Mouse (Mus musculus): Measurements from ENCODE around the gene Lig1. TPM values are rescaled to one million over a fixed set of nuclear protein-coding genes. Genes with fewer than 3 reads are reported as not detected.

The Lig1 gene
- polyA plus RNA-seq, 2 experiments: 70.0 to 117 TPM

- TF ChIP-seq EP300 (IDR thresholded peaks at IDR 0.05; ENCODE audit: low read depth) (no peak), CTCF (IDR thresholded peaks at IDR 0.05; ENCODE audit: low read depth) (peak; percentile 70)
- Histone ChIP-seq H3K27ac (no peak overlapping the region), H3K9ac (replicated peaks) (no peak overlapping the region), H3K4me3 (ENCODE audit: insufficient read depth in 1 of 2, low read depth in 2 of 2, low read length in 2 of 2) (no peak overlapping the region), H3K27me3 (ENCODE audit: control insufficient read depth, insufficient read depth, low read length) (no peaks in the 10 kb centered on the region), H3K4me2 (ENCODE audit: low read depth) (no peak overlapping the region), H3K9me3 (ENCODE audit: control insufficient read depth, low read length) (no peaks in the 10 kb centered on the region), H3K36me3 (replicated peaks; ENCODE audit: control insufficient read depth, insufficient read depth, low read depth) (peaks cover 99% of the 10 kb centered on the region), H3K4me1 (replicated peaks; ENCODE audit: control insufficient read depth in 2 of 2, insufficient read depth in 2 of 2, low read length in 1 of 2) (no peaks in the 10 kb centered on the region)
- DNase-seq (ENCODE audit: low read depth in 3 of 3, low spot score in 3 of 3) (no peak), ATAC-seq (ENCODE audit: insufficient read depth) (peak; percentile 28; the same call in 1 of the 2 replicates)
- WGBS (ENCODE audit: insufficient replicate concordance): 54% methylated on average over 5 of the region's 5 CpGs
Observed at GRCm38 (mm10) chr7:13288621-13289020, 11.5 kb downstream of the Lig1 start.

GRCm38 (mm10) chr7:13290041-13290675, 13.1 kb downstream of the Lig1 start:
- H3K4me2 ChIP-seq (ENCODE audit: low read depth): no peak overlapping the region
- no peak overlapping the region for H3K9ac ChIP-seq (replicated peaks)
- TF ChIP-seq EP300 (IDR thresholded peaks at IDR 0.05; ENCODE audit: low read depth) (no peak), CTCF (IDR thresholded peaks at IDR 0.05; ENCODE audit: low read depth) (no peak)
- H3K27ac ChIP-seq: no peak overlapping the region
- H3K36me3 ChIP-seq (replicated peaks; ENCODE audit: control insufficient read depth, insufficient read depth, low read depth): peaks cover 100% of the 10 kb centered on the region
- no peak for ATAC-seq (ENCODE audit: insufficient read depth)
- no peak overlapping the region for H3K4me3 ChIP-seq (ENCODE audit: insufficient read depth in 1 of 2, low read depth in 2 of 2, low read length in 2 of 2)
- no peaks in the 10 kb centered on the region for H3K9me3 ChIP-seq (ENCODE audit: control insufficient read depth, low read length)
- H3K4me1 ChIP-seq (replicated peaks; ENCODE audit: control insufficient read depth in 2 of 2, insufficient read depth in 2 of 2, low read length in 1 of 2): no peaks in the 10 kb centered on the region
- no peak for DNase-seq (ENCODE audit: low read depth in 3 of 3, low spot score in 3 of 3)
- H3K27me3 ChIP-seq (ENCODE audit: control insufficient read depth, insufficient read depth, low read length): no peaks in the 10 kb centered on the region
- WGBS (ENCODE audit: insufficient replicate concordance): 100% methylated on average over 1 of the region's 1 CpGs

- H3K36me3 ChIP-seq (replicated peaks; ENCODE audit: control insufficient read depth, insufficient read depth, low read depth): peaks cover 100% of the 10 kb centered on the region
- 72% methylated on average over 2 of the region's 2 CpGs for WGBS (ENCODE audit: insufficient replicate concordance)
Observed at GRCm38 (mm10) chr7:13291370-13291769, 14.3 kb downstream of the Lig1 start.

GRCm38 (mm10) chr7:13293878-13294855, 17.1 kb downstream of the Lig1 start:
- Histone ChIP-seq H3K4me3 (ENCODE audit: insufficient read depth in 1 of 2, low read depth in 2 of 2, low read length in 2 of 2) (no peak overlapping the region), H3K36me3 (replicated peaks; ENCODE audit: control insufficient read depth, insufficient read depth, low read depth) (peaks cover 96% of the 10 kb centered on the region), H3K27ac (no peak overlapping the region), H3K9ac (replicated peaks) (no peak overlapping the region), H3K9me3 (ENCODE audit: control insufficient read depth, low read length) (no peaks in the 10 kb centered on the region), H3K4me1 (replicated peaks; ENCODE audit: control insufficient read depth in 2 of 2, insufficient read depth in 2 of 2, low read length in 1 of 2) (no peaks in the 10 kb centered on the region), H3K4me2 (ENCODE audit: low read depth) (no peak overlapping the region), H3K27me3 (ENCODE audit: control insufficient read depth, insufficient read depth, low read length) (no peaks in the 10 kb centered on the region)
- WGBS (ENCODE audit: insufficient replicate concordance): 68% methylated on average over 11 of the region's 11 CpGs
- no peak for ATAC-seq (ENCODE audit: insufficient read depth)
- TF ChIP-seq CTCF (IDR thresholded peaks at IDR 0.05; ENCODE audit: low read depth): no peak
- no peak for TF ChIP-seq EP300 (IDR thresholded peaks at IDR 0.05; ENCODE audit: low read depth)
- DNase-seq (ENCODE audit: low read depth in 3 of 3, low spot score in 3 of 3): no peak

More at GRCm38 (mm10) chr7:13291370-13291769, 14.3 kb downstream of the Lig1 start:
- no peak for ATAC-seq (ENCODE audit: insufficient read depth)
- H3K9me3 ChIP-seq (ENCODE audit: control insufficient read depth, low read length): no peaks in the 10 kb centered on the region
- TF ChIP-seq CTCF (IDR thresholded peaks at IDR 0.05; ENCODE audit: low read depth) (no peak), EP300 (IDR thresholded peaks at IDR 0.05; ENCODE audit: low read depth) (no peak)
- no peaks in the 10 kb centered on the region for H3K27me3 ChIP-seq (ENCODE audit: control insufficient read depth, insufficient read depth, low read length)
- no peak overlapping the region for H3K4me2 ChIP-seq (ENCODE audit: low read depth)
- no peak for DNase-seq (ENCODE audit: low read depth in 3 of 3, low spot score in 3 of 3)
- H3K4me1 ChIP-seq (replicated peaks; ENCODE audit: control insufficient read depth in 2 of 2, insufficient read depth in 2 of 2, low read length in 1 of 2): no peaks in the 10 kb centered on the region
- H3K4me3 ChIP-seq (ENCODE audit: insufficient read depth in 1 of 2, low read depth in 2 of 2, low read length in 2 of 2): no peak overlapping the region
- no peak overlapping the region for H3K27ac ChIP-seq
- H3K9ac ChIP-seq (replicated peaks): no peak overlapping the region

- DNase-seq (ENCODE audit: low read depth in 3 of 3, low spot score in 3 of 3) (no peak), ATAC-seq (ENCODE audit: insufficient read depth) (no peak)
- no peak overlapping the region for H3K4me3 ChIP-seq (ENCODE audit: insufficient read depth in 1 of 2, low read depth in 2 of 2, low read length in 2 of 2)
- H3K9me3 ChIP-seq (ENCODE audit: control insufficient read depth, low read length): no peaks in the 10 kb centered on the region
- no peak overlapping the region for H3K4me2 ChIP-seq (ENCODE audit: low read depth)
- TF ChIP-seq EP300 (IDR thresholded peaks at IDR 0.05; ENCODE audit: low read depth) (no peak), CTCF (IDR thresholded peaks at IDR 0.05; ENCODE audit: low read depth) (no peak)
- WGBS (ENCODE audit: insufficient replicate concordance): 87% methylated on average over 7 of the region's 7 CpGs
- no peaks in the 10 kb centered on the region for H3K27me3 ChIP-seq (ENCODE audit: control insufficient read depth, insufficient read depth, low read length)
- H3K36me3 ChIP-seq (replicated peaks; ENCODE audit: control insufficient read depth, insufficient read depth, low read depth): peaks cover 95% of the 10 kb centered on the region
- no peak overlapping the region for H3K27ac ChIP-seq
- H3K9ac ChIP-seq (replicated peaks): no peak overlapping the region
- H3K4me1 ChIP-seq (replicated peaks; ENCODE audit: control insufficient read depth in 2 of 2, insufficient read depth in 2 of 2, low read length in 1 of 2): no peaks in the 10 kb centered on the region
Observed at GRCm38 (mm10) chr7:13295256-13295655, 18.2 kb downstream of the Lig1 start.

All from liver, embryonic 14.5 days (tissue).